In genomic region chr2:35667746-35668145, GRCm38 (mm10) we compare ENCODE assay signal across 19 mouse cellular contexts.
DNase-seq lines count a peak whose midpoint lies in the region; ATAC-seq and TF ChIP-seq lines count a peak whose summit lies in the region.
"Had no signal": no experiment of that assay in that cellular context is flagged by ENCODE, and none has a peak within 500 bp of the region (broad histone marks: within the 10 kb centered on the region; RNA-seq: fewer than 3 reads in every experiment).

No protein-coding gene starts in this region.

- 61% methylated on average over 8 of the region's 8 CpGs for WGBS in forebrain, embryonic 13.5 days
- WGBS in forebrain, embryonic 15.5 days: 37% methylated on average over 8 of the region's 8 CpGs
- 78% methylated on average over 8 of the region's 8 CpGs for WGBS in intestine, embryonic 16.5 days
- 86% methylated on average over 8 of the region's 8 CpGs for WGBS in intestine, embryonic 15.5 days
- WGBS in neural tube, embryonic 14.5 days: 57% methylated on average over 8 of the region's 8 CpGs
- 50% methylated on average over 8 of the region's 8 CpGs for WGBS in neural tube, embryonic 15.5 days
- 68% methylated on average over 8 of the region's 8 CpGs for WGBS in stomach, postnatal 0 days

- peaks cover 97% of the 10 kb centered on the region for H3K4me1 ChIP-seq in forebrain, embryonic 13.5 days
- H3K4me1 ChIP-seq in forebrain, embryonic 15.5 days: peaks cover 95% of the 10 kb centered on the region
- H3K4me1 ChIP-seq in intestine, embryonic 16.5 days (ENCODE audit: control insufficient read depth, insufficient read depth, low read length): peaks cover 65% of the 10 kb centered on the region
- H3K4me1 ChIP-seq in intestine, embryonic 15.5 days (replicated peaks): peaks cover 69% of the 10 kb centered on the region
- H3K4me1 ChIP-seq in neural tube, embryonic 14.5 days (ENCODE audit: control insufficient read depth, insufficient read depth, low read length): peaks cover 81% of the 10 kb centered on the region
- peaks cover 96% of the 10 kb centered on the region for H3K4me1 ChIP-seq in neural tube, embryonic 15.5 days
- H3K4me1 ChIP-seq in stomach, postnatal 0 days (replicated peaks; ENCODE audit: control insufficient read depth, insufficient read depth): peaks cover 32% of the 10 kb centered on the region

- TF ChIP-seq CTCF in stomach, postnatal 0 days (IDR thresholded peaks at IDR 0.05; ENCODE audit: low read depth): no peak

- 0 out of 2 replicates have a peak overlapping the region, but pooled peaks have one; percentile 14 for H3K9ac ChIP-seq in forebrain, embryonic 13.5 days
- no peak overlapping the region for H3K9ac ChIP-seq in forebrain, embryonic 15.5 days (replicated peaks)
- H3K9ac ChIP-seq in intestine, embryonic 16.5 days (ENCODE audit: low read depth, low read length): 0 out of 2 replicates have a peak overlapping the region, but pooled peaks have one; percentile 23
- no peak overlapping the region for H3K9ac ChIP-seq in intestine, embryonic 15.5 days
- H3K9ac ChIP-seq in neural tube, embryonic 14.5 days (replicated peaks; ENCODE audit: low read depth, low read length): no peak overlapping the region
- H3K9ac ChIP-seq in neural tube, embryonic 15.5 days (replicated peaks): no peak overlapping the region
- H3K9ac ChIP-seq in stomach, postnatal 0 days (ENCODE audit: low read length): no peak overlapping the region
- H3K9ac ChIP-seq: embryonic facial prominence, embryonic 15.5 days; hindbrain, embryonic 12.5 days had no signal

- H3K27me3 ChIP-seq in forebrain, embryonic 13.5 days: no peaks in the 10 kb centered on the region
- no peaks in the 10 kb centered on the region for H3K27me3 ChIP-seq in forebrain, embryonic 15.5 days
- H3K27me3 ChIP-seq in intestine, embryonic 16.5 days (replicated peaks; ENCODE audit: control insufficient read depth, insufficient read depth, low read length): no peaks in the 10 kb centered on the region
- H3K27me3 ChIP-seq in intestine, embryonic 15.5 days (replicated peaks): no peaks in the 10 kb centered on the region
- H3K27me3 ChIP-seq in neural tube, embryonic 14.5 days (ENCODE audit: control insufficient read depth, insufficient read depth, low read length): no peaks in the 10 kb centered on the region
- H3K27me3 ChIP-seq in neural tube, embryonic 15.5 days (replicated peaks): no peaks in the 10 kb centered on the region
- no peaks in the 10 kb centered on the region for H3K27me3 ChIP-seq in stomach, postnatal 0 days (ENCODE audit: control insufficient read depth, insufficient read depth, low read length)
- H3K27me3 ChIP-seq: embryonic facial prominence, embryonic 15.5 days; hindbrain, embryonic 12.5 days had no signal

- H3K4me2 ChIP-seq in forebrain, embryonic 13.5 days: peak overlapping the region; percentile 20; the same call in 1 of the 2 replicates
- H3K4me2 ChIP-seq in forebrain, embryonic 15.5 days (replicated peaks): no peak overlapping the region
- no peak overlapping the region for H3K4me2 ChIP-seq in intestine, embryonic 16.5 days (ENCODE audit: low read depth, low read length)
- no peak overlapping the region for H3K4me2 ChIP-seq in intestine, embryonic 15.5 days (replicated peaks)
- H3K4me2 ChIP-seq in neural tube, embryonic 14.5 days (ENCODE audit: low read depth, low read length): peak overlapping the region; percentile 7; the same call in 1 of the 2 replicates
- no peak overlapping the region for H3K4me2 ChIP-seq in neural tube, embryonic 15.5 days
- H3K4me2 ChIP-seq in stomach, postnatal 0 days (replicated peaks; ENCODE audit: low read depth): no peak overlapping the region
- H3K4me2 ChIP-seq: embryonic facial prominence, embryonic 15.5 days; hindbrain, embryonic 12.5 days had no signal

- H3K9me3 ChIP-seq in forebrain, embryonic 13.5 days (replicated peaks): no peaks in the 10 kb centered on the region
- no peaks in the 10 kb centered on the region for H3K9me3 ChIP-seq in forebrain, embryonic 15.5 days
- no peaks in the 10 kb centered on the region for H3K9me3 ChIP-seq in intestine, embryonic 16.5 days (ENCODE audit: control insufficient read depth, low read length)
- H3K9me3 ChIP-seq in intestine, embryonic 15.5 days: no peaks in the 10 kb centered on the region
- no peaks in the 10 kb centered on the region for H3K9me3 ChIP-seq in neural tube, embryonic 14.5 days (ENCODE audit: control insufficient read depth, low read length)
- H3K9me3 ChIP-seq in neural tube, embryonic 15.5 days (replicated peaks): no peaks in the 10 kb centered on the region
- no peaks in the 10 kb centered on the region for H3K9me3 ChIP-seq in stomach, postnatal 0 days (ENCODE audit: control insufficient read depth, low read length)
- H3K9me3 ChIP-seq: embryonic facial prominence, embryonic 15.5 days; forebrain, embryonic 10.5 days; hindbrain, embryonic 12.5 days had no signal

- no peak for TF ChIP-seq EP300 in stomach, postnatal 0 days (optimal IDR thresholded peaks at IDR 0.05)

- H3K27ac ChIP-seq in forebrain, embryonic 13.5 days: no peak overlapping the region; the same call in 1 of the 2 replicates
- H3K27ac ChIP-seq in forebrain, embryonic 15.5 days (replicated peaks): no peak overlapping the region
- no peak overlapping the region for H3K27ac ChIP-seq in intestine, embryonic 16.5 days (ENCODE audit: low read length)
- no peak overlapping the region for H3K27ac ChIP-seq in intestine, embryonic 15.5 days
- no peak overlapping the region for H3K27ac ChIP-seq in neural tube, embryonic 14.5 days (ENCODE audit: low read depth, low read length)
- H3K27ac ChIP-seq in neural tube, embryonic 15.5 days (replicated peaks): no peak overlapping the region
- 0 out of 2 replicates have a peak overlapping the region, but pooled peaks have one; percentile 61 for H3K27ac ChIP-seq in stomach, postnatal 0 days (replicated peaks)
- H3K27ac ChIP-seq: forebrain, embryonic 10.5 days; hindbrain, embryonic 12.5 days had no signal

- H3K4me3 ChIP-seq in forebrain, embryonic 13.5 days: no peak overlapping the region
- no peak overlapping the region for H3K4me3 ChIP-seq in forebrain, embryonic 15.5 days
- H3K4me3 ChIP-seq in intestine, embryonic 16.5 days (ENCODE audit: low read length): no peak overlapping the region
- no peak overlapping the region for H3K4me3 ChIP-seq in intestine, embryonic 15.5 days (replicated peaks)
- H3K4me3 ChIP-seq in neural tube, embryonic 14.5 days (ENCODE audit: low read depth, low read length): no peak overlapping the region
- H3K4me3 ChIP-seq in neural tube, embryonic 15.5 days (replicated peaks): no peak overlapping the region
- H3K4me3 ChIP-seq in stomach, postnatal 0 days (ENCODE audit: low read depth, low read length): no peak overlapping the region
- H3K4me3 ChIP-seq: embryonic facial prominence, embryonic 15.5 days; erythroblast, embryonic 14.5 days; forebrain, embryonic 10.5 days; hindbrain, embryonic 12.5 days had no signal

- no peak for ATAC-seq in forebrain, embryonic 13.5 days
- no peak for ATAC-seq in forebrain, embryonic 15.5 days (replicated peaks)
- no peak for ATAC-seq in intestine, embryonic 16.5 days
- ATAC-seq in intestine, embryonic 15.5 days: no peak
- ATAC-seq in neural tube, embryonic 14.5 days (ENCODE audit: low read depth): no peak
- no peak for ATAC-seq in neural tube, embryonic 15.5 days (ENCODE audit: low FRiP score)
- ATAC-seq in stomach, postnatal 0 days (ENCODE audit: low FRiP score, low TSS enrichment): no peak
- ATAC-seq: forebrain, embryonic 16.5 days; intestine, postnatal 0 days had no signal

- 0 out of 2 replicates have a peak, but pooled peaks cover 3% of the 10 kb centered on the region for H3K36me3 ChIP-seq in forebrain, embryonic 13.5 days (ENCODE audit: poor library complexity, severe bottlenecking)
- no peaks in the 10 kb centered on the region for H3K36me3 ChIP-seq in forebrain, embryonic 15.5 days
- no peaks in the 10 kb centered on the region; the same call in 1 of the 2 replicates for H3K36me3 ChIP-seq in intestine, embryonic 16.5 days (ENCODE audit: control insufficient read depth, insufficient read depth, low read length)
- no peaks in the 10 kb centered on the region for H3K36me3 ChIP-seq in intestine, embryonic 15.5 days
- H3K36me3 ChIP-seq in neural tube, embryonic 14.5 days (ENCODE audit: control insufficient read depth, insufficient read depth, low read length): no peaks in the 10 kb centered on the region
- H3K36me3 ChIP-seq in neural tube, embryonic 15.5 days: no peaks in the 10 kb centered on the region
- no peaks in the 10 kb centered on the region for H3K36me3 ChIP-seq in stomach, postnatal 0 days (ENCODE audit: control insufficient read depth, insufficient read depth, low read length)
- H3K36me3 ChIP-seq: embryonic facial prominence, embryonic 15.5 days; hindbrain, embryonic 12.5 days had no signal

- DNase-seq in stomach, postnatal 0 days (ENCODE audit: low spot score): no peak
- no peak for DNase-seq in adrenal gland, adult (ENCODE audit: inconsistent age in 2 of 2, low spot score in 1 of 2)
- DNase-seq: adrenal gland, postnatal 10 days; cerebellum, adult 2 months; gastrocnemius, postnatal 14 days; heart, postnatal 10 days; heart, postnatal 4 days had no signal

Comparison
In these comparisons a context has a peak if more than half of its experiments do, and no peak if none do; other contexts are left out.
1. H3K4me2 ChIP-seq: peak in forebrain, embryonic 13.5 days (single experiment) and neural tube, embryonic 14.5 days (single experiment); none in forebrain, embryonic 15.5 days (single experiment), intestine, embryonic 16.5 days (single experiment), intestine, embryonic 15.5 days (single experiment), neural tube, embryonic 15.5 days (single experiment) and stomach, postnatal 0 days (single experiment).
2. H3K9ac ChIP-seq: peak in forebrain, embryonic 13.5 days (single experiment) and intestine, embryonic 16.5 days (single experiment); none in forebrain, embryonic 15.5 days (single experiment), intestine, embryonic 15.5 days (single experiment), neural tube, embryonic 14.5 days (single experiment), neural tube, embryonic 15.5 days (single experiment) and stomach, postnatal 0 days (single experiment).